Mouse (Mus musculus) small intestine, adult 2 months (tissue): ENCODE data around the gene Sardh.

Source experiments
- CTCF ChIP-seq: fragments of 200-500 bp; IDR thresholded peaks from 2 replicates; pipeline ENCODE4 v1.5.1; 2012; ENCODE audit warnings: low read depth, mild to moderate bottlenecking, control low read depth, inconsistent platforms, low read length, moderate library complexity, mixed read lengths; ENCODE audit not compliant: insufficient replicate concordance, insufficient read length; ENCODE audit errors: extremely low read depth
- POLR2A ChIP-seq: fragments of 200-500 bp; IDR thresholded peaks from 2 replicates; pipeline ENCODE4 v1.6.1; 2012; ENCODE audit warnings: low read depth, mild to moderate bottlenecking, control low read depth, inconsistent platforms, low read length, moderate library complexity

- TF ChIP-seq CTCF (no peak), POLR2A (no peak)
Observed at GRCm38 (mm10) chr2:27174242-27174641, 73.9 kb downstream of the Sardh start.
